Mouse (Mus musculus) heart, postnatal 0 days (tissue): ENCODE measurements around the gene Kif5a. TPM values are rescaled to one million over a fixed set of nuclear protein-coding genes. Genes with fewer than 3 reads are reported as not detected.

Source experiments
- ATAC-seq: fragments of 200-750 bp; cut with Nextera tagmentation; 2 replicates; pipeline ENCODE4 v1.8.0; 2017; ENCODE audit warnings: low read depth, moderate number of reproducible peaks, moderate library complexity; ENCODE audit not compliant: insufficient read depth
- DNase-seq: peaks from one replicate; pipeline ENCODE4 v3.0.0-alpha.2; 2016; ENCODE audit warnings: low spot score
- H3K27ac ChIP-seq: fragments of 300-500 bp; sonication (generic); 2 replicates; pipeline ENCODE4 v1.5.1; 2014; ENCODE audit warnings: low read depth, mild to moderate bottlenecking
- H3K27me3 ChIP-seq: fragments of 300-500 bp; sonication (generic); 2 replicates; pipeline ENCODE4 v1.6.1; 2014; ENCODE audit warnings: low read length, mixed read lengths; ENCODE audit not compliant: control insufficient read depth, insufficient read depth
- H3K36me3 ChIP-seq: fragments of 300-500 bp; sonication (generic); replicated peaks from 2 replicates; pipeline ENCODE4 v1.6.1; 2014; ENCODE audit warnings: low read length, mixed read lengths; ENCODE audit not compliant: control insufficient read depth, insufficient read depth
- H3K4me1 ChIP-seq: fragments of 300-500 bp; sonication (generic); 2 replicates; pipeline ENCODE4 v1.6.1; 2014; ENCODE audit warnings: antibody characterized with exemption; ENCODE audit not compliant: control insufficient read depth, insufficient read depth
- H3K4me2 ChIP-seq: fragments of 300-500 bp; sonication (generic); 2 replicates; pipeline ENCODE4 v1.6.1; 2014; ENCODE audit warnings: low read depth, mild to moderate bottlenecking, low read length, moderate library complexity
- H3K4me3 ChIP-seq: fragments of 300-500 bp; sonication (generic); 2 replicates; pipeline ENCODE4 v1.5.1; 2014; ENCODE audit warnings: low read depth, low read length
- H3K9ac ChIP-seq: fragments of 300-500 bp; sonication (generic); replicated peaks from 2 replicates; pipeline ENCODE4 v1.6.1; 2014; ENCODE audit warnings: low read depth, low read length, mixed read lengths
- H3K9me3 ChIP-seq: fragments of 300-500 bp; sonication (generic); replicated peaks from 2 replicates; pipeline ENCODE4 v1.6.1; 2016; ENCODE audit warnings: low read length; ENCODE audit not compliant: control insufficient read depth
- CTCF ChIP-seq: IDR thresholded peaks from 2 replicates; pipeline ENCODE4 v1.5.1; 2016; ENCODE audit warnings: antibody characterized with exemption, control low read depth, low read depth
- EP300 ChIP-seq: IDR thresholded peaks from 2 replicates; pipeline ENCODE4 v1.6.1; 2016; ENCODE audit warnings: antibody characterized with exemption, low read depth
- WGBS: fragments of 180-500 bp; shearing (Covaris S2); extraction: QIAGEN DNeasy Blood & Tissue Kit; methylation state at CpG from one replicate; pipeline ENCODE4 v1.1.7; 2014; 5-methylcytosine and 5-hydroxymethylcytosine counted together
- polyA plus RNA-seq: library from polyadenylated mRNA; unstranded; fragments of >200 nt; fragmentation: Nextera tagmentation; extraction: Ambion mirVana; gene quantifications from 2 replicates; pipeline ENCODE4 v1.2.1, GENCODE M21; 2015
- total RNA-seq: library from RNA; depleted of rRNA; stranded (reverse); fragments of >200 nt; gene quantifications from 2 replicates; pipeline ENCODE4 v1.2.3, GENCODE M21; 2014; ENCODE audit warnings: low replicate concordance

Gene Kif5a
- total and polyA plus RNA-seq, 2 experiments from 2014 or later: 0.11 to 0.27 TPM

GRCm38 (mm10) chr10:127227163-127227562 lies 36.0 kb downstream of the Kif5a start:
- H3K9ac ChIP-seq: no peak overlapping the region
- TF ChIP-seq CTCF: no peak
- TF ChIP-seq EP300: no peak
- 77% methylated on average over 8 of the region's 8 CpGs for WGBS
- no peaks in the 10 kb centered on the region for H3K9me3 ChIP-seq
- DNase-seq (no peak), ATAC-seq (no peak)
- H3K4me3 ChIP-seq: no peak overlapping the region
- no peaks in the 10 kb centered on the region for H3K36me3 ChIP-seq
- no peak overlapping the region for H3K4me2 ChIP-seq
- H3K4me1 ChIP-seq: no peaks in the 10 kb centered on the region
- H3K27me3 ChIP-seq: peaks cover 22% of the 10 kb centered on the region
- no peak overlapping the region for H3K27ac ChIP-seq

DNA sequence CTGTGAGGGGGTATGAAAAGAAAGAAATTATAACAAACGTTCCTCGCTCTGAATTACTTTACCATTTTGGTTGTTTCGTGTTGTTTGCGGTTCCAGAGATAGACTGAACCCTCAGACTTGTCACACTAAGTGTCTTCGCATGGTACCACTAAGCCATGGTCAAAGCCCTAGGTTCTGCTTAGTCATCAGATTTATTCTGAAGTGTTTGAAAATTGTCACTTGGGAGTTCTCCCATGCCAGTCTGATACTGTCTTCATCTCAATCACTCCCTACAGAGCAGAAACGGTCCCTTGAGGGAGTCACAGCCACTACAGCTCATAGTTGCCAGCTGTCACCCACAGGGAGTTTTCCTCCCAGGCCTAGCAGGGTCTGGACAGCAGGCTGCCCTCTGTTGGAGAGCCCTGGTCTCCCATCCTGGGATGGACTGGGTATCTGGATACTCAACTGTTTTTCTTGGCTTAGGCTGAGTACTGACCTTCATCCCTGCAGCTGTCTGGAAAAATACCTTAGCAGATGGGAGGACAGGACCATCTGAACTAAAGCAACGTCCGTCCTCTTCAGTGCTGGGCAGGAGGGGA lies 36.7 kb downstream of the Kif5a start:
- Histone ChIP-seq H3K36me3 (no peaks in the 10 kb centered on the region), H3K4me1 (no peaks in the 10 kb centered on the region), H3K9ac (no peak overlapping the region), H3K9me3 (no peaks in the 10 kb centered on the region), H3K4me3 (no peak overlapping the region), H3K27ac (no peak overlapping the region), H3K27me3 (peaks cover 22% of the 10 kb centered on the region), H3K4me2 (no peak overlapping the region)
- no peak for ATAC-seq
- 53% methylated on average over 8 of the region's 8 CpGs for WGBS
- no peak for TF ChIP-seq EP300
- peak; percentile 45 for TF ChIP-seq CTCF
- DNase-seq: no peak

DNA sequence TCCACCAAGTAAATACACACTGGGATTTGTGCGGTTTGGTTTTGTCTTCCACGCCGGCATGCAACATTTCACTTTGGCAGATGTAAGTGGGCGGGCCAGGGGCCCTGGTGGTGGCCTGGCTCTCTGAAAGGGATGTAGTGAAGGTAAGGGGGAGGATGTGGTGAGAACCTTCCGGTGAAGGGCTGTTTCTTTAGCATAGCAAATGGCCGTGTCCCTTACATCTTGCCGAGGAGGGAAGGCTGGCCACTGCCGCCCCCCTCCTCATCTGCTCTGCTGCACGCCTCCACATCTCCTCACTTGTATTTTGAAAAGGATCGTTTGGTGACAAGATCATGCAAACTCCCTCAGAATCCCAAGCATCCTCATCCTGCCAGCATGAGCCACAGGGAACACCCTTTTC lies 37.4 kb downstream of the Kif5a start:
- peaks cover 22% of the 10 kb centered on the region for H3K27me3 ChIP-seq
- TF ChIP-seq CTCF: no peak
- no peak for TF ChIP-seq EP300
- H3K4me1 ChIP-seq: no peaks in the 10 kb centered on the region
- H3K27ac ChIP-seq: no peak overlapping the region
- no peak overlapping the region for H3K9ac ChIP-seq
- WGBS: 30% methylated on average over 10 of the region's 10 CpGs
- DNase-seq (no peak), ATAC-seq (no peak)
- no peak overlapping the region for H3K4me2 ChIP-seq
- H3K4me3 ChIP-seq: no peak overlapping the region
- no peaks in the 10 kb centered on the region for H3K9me3 ChIP-seq
- H3K36me3 ChIP-seq: no peaks in the 10 kb centered on the region

DNA sequence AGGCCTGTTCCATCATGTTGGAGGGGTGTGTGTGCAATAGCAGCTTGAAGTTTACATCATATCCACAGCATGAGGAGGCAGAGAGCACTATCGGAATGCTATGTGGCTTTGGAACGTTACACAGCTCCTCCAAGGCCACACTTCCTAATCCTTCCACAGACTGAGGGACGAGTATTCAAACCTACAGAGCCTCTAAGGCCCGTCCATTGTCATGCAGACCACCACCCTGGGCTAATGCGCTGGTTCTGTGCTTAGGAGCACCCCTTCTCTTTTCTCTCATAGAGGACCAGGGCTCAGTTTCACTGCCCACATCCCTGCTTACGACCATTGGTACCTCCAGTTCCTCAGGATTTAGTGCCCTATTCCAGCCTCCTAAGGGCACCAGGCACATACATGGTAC lies 37.9 kb downstream of the Kif5a start:
- TF ChIP-seq CTCF: no peak
- no peak for TF ChIP-seq EP300
- no peak for ATAC-seq
- Histone ChIP-seq H3K4me1 (no peaks in the 10 kb centered on the region), H3K9ac (no peak overlapping the region), H3K27me3 (peaks cover 22% of the 10 kb centered on the region), H3K36me3 (no peaks in the 10 kb centered on the region), H3K27ac (no peak overlapping the region), H3K4me2 (no peak overlapping the region), H3K4me3 (no peak overlapping the region), H3K9me3 (0 out of 2 replicates have a peak, but pooled peaks cover 4% of the 10 kb centered on the region)
- WGBS: 47% methylated on average over 6 of the region's 6 CpGs
- DNase-seq: no peak

- no peak for TF ChIP-seq CTCF
- no peak for TF ChIP-seq EP300
- 0 out of 2 replicates have a peak, but pooled peaks cover 4% of the 10 kb centered on the region for H3K9me3 ChIP-seq
- H3K27me3 ChIP-seq: no peaks in the 10 kb centered on the region
- 82% methylated on average over 2 of the region's 2 CpGs for WGBS
- no peaks in the 10 kb centered on the region for H3K4me1 ChIP-seq
- no peaks in the 10 kb centered on the region for H3K36me3 ChIP-seq
- no peak overlapping the region for H3K9ac ChIP-seq
- no peak overlapping the region for H3K27ac ChIP-seq
- H3K4me2 ChIP-seq: no peak overlapping the region
- H3K4me3 ChIP-seq: no peak overlapping the region
- DNase-seq: no peak
- no peak for ATAC-seq
These were observed 44.8 kb downstream of the Kif5a start for GRCm38 (mm10) chr10:127218339-127218738.

GRCm38 (mm10) chr10:127217177-127217576 lies 46.0 kb downstream of the Kif5a start:
- Histone ChIP-seq H3K9me3 (0 out of 2 replicates have a peak, but pooled peaks cover 4% of the 10 kb centered on the region), H3K27me3 (no peaks in the 10 kb centered on the region), H3K4me1 (no peaks in the 10 kb centered on the region), H3K4me2 (no peak overlapping the region), H3K9ac (no peak overlapping the region), H3K27ac (no peak overlapping the region), H3K36me3 (no peaks in the 10 kb centered on the region), H3K4me3 (no peak overlapping the region)
- ATAC-seq: no peak
- no peak for DNase-seq
- no peak for TF ChIP-seq EP300
- no peak for TF ChIP-seq CTCF
